Mouse (Mus musculus) layer of hippocampus, adult 9-10 months (tissue): ENCODE results near the gene Dnm2.
"Not testable (repeated sequence)": the region's sequence is repeated elsewhere in the genome, so short reads cannot be mapped to it uniquely, and the experiment has no call there.

Experiments used
- DNase-seq: peaks from one replicate; pipeline ENCODE4 v3.0.0; 2022; ENCODE audit warnings: low spot score

The Dnm2 gene

DNA sequence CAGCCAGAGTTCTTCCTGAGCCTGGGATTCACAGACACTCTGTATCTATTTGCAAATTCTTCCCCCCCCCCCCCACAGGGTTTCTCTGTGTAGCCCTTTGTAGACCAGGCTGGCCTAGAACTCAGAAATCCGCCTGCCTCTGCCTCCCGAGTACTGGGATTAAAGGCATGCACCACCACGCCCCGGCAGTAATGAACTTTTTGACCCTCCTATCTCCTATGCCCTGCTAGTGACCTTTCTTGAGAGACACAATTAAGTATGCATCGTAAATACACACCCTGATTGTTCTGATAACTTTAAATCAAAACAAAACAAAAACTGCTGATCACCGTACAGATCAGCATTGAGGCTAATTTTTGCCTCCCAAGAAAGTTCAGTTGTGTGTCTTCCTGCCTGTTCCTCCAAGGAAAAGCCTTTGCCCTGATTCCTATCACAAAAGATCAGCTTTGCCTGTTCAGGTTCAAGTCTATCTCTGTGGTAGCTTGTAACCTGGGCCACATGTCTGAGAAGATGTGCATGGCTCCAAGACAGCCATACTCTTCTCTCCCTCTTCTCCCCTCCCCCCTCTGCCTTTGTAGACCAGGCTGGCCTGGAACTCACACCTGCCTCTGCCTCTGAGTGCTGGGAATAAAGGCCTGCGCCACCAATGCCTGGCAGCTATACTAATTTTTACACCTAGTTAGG, 31.7 kb downstream of the Dnm2 start:
- no peak for DNase-seq

GRCm38 (mm10) chr9:21456930-21457634, 32.4 kb downstream of the Dnm2 start:
- DNase-seq: no peak

DNA sequence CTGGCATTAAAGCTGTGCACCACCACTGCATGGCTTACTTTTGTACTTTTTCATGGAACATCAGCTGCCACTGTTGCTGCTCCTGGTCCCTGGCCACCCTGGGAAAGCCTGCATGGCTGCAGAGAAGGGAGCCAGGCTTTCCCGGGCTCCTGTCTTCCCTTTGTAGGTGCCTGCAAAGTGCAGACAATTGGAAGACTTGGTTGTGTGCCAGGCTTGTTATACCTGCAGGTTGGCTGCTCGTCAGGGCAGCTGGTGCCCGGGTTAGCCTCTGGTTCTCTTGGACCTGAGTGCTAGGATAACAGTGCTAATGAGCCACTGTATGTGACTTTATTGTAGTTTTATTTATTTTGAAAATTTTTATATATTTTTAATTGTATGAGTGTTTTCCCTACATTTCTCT, 34.1 kb downstream of the Dnm2 start:
- no peak for DNase-seq

DNA sequence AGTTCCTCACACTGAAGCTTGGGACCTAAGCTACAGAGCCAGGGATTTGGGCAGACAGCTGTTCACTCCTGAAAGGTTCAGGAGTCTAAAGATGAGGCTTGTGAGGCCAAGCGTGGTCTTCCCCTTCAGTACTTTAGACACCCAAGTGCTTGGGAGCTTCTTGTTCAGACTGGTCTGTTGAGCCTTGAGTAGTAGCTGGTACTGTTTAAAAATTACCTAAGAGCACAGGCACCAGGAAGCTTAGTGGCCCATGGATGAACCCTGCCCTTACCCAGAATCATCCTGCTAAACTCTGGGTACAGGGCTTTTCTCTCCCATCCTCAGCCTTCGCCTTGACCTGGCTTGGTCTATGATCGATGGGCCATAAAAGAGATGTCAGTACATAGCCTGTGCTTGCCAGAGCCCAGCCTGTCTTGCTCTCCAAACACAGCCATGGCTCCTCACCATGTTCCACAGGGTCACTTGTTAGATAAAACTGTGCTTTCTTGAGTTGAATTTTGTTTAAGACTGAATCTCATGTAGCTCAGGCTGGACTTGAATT, 35.8 kb downstream of the Dnm2 start:
- DNase-seq: no peak

GRCm38 (mm10) chr9:21463138-21463590, 38.5 kb downstream of the Dnm2 start:
- no peak for DNase-seq

DNA sequence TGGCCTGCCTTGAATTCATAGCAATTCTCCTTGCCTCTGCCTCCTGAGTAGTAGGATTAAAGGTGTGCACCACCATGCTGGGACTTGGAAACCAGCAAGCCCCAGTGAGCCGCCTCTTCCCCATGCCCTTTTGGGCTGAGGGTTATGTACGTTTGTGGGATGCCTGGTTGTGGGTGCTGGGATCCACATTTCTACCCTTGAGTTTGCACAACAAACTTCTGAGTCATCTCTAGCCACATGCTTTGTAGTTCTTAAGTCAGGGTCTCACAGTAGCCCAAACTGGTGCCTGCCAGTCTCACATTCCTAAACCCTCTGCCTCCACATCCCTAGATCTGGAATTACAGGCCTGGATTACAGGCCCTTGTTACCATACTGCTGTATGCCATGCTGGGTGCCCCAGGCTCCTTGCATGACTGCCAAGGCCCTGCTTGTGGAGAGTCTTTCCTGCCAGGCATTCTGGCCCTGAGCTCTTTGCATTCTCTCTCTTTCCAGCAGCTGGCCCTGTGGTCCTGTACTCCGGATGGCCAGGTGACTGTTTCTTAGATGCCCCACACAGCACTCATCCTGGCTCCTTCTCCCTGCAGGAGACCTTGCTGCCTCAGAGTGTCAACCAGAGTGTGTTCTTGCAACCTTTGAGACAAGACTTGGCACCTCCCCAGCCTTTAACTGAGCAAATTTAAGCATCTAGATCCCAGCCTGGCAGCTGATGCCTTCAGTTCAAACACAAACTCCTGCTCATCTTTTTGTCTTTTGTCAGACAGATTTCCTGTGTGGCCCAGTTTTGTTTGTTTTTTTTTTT, 39.3 kb downstream of the Dnm2 start:
- DNase-seq: no peak

DNA sequence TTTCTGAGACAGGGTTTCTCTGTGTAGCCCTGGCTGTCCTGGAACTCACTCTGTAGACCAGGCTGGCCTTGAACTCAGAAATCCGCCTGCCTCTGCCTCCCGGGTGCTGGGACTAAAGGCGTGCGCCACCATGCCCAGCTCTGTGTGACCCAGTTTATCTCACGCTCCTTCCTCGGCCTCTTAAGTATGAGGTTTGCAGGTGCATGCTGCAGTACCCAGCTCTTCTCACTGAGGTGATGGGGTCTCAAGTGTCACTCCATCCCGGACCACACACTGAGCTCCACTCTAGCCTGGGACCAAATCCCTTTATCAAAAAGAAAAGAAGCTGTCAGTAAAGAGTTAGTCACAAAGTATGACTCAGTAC, 39.8 kb downstream of the Dnm2 start:
- DNase-seq: not testable (repeated sequence)

DNA sequence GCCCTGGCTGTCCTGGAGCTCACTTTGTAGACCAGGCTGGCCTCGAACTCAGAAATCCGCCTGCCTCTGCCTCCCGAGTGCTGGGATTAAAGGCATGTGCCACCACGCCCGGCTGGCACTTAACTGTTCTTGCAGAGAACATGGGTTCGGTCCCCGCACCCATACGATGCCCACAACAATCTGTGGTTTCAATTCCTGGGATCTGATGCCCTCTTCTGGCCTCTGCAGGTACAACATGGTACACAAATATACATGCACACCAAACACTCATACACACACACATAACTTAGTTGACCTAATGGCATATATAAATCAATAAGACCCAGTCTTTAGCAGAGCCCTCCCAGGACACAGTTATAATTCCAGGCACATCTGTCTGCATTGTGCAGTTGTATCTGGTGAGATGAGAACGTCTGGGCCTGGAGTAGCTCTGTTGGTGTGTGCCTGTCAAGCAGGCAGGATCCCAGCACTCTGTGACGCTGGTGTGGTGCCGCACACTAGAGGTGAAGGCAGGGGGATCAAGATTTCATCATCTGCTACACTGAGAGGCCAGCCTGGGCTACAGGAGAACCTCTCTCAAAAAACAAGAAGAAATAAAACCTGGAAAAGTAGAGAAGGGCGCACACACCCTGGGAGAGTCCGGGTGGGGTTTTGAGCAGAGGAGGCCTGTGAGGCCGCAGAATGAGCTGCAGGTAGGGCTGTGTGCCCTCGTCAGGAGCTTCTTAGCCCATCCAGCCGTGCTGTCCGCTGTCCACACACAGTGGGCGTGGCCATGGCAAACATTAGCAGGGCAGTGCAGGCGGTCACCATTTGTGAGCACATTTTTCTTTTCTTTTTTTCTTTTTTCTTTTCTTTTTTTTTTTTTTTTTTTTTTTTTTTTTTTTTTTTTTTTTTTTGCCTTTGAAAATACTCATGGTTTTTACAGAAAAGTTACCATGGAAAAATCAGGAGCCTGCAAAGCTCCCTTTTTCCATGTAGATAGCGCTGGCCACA, 44.6 kb downstream of the Dnm2 start:
- DNase-seq: peak; percentile 49

- DNase-seq: no peak
Measured at GRCm38 (mm10) chr9:21472913-21473312, 48.2 kb downstream of the Dnm2 start.

DNA sequence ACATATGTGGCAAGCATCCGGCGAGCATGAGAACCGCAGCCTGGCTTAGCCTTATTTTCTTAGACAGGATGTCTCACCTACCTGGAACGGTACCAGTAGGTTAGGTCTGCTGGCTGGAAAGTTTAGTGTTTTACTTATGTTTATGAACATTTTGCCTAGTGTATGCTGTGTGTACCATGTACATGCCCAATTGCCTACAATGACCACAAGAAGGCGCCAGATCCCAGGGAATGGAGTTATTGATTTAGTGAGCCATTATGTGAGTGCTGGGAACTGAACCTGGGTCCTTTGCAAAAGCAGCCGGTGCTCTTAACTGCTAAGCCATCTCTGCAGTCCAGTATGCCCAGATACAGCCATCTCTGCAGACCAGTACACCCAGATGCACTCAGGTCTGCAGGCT, 53.0 kb downstream of the Dnm2 start:
- DNase-seq: no peak

DNA sequence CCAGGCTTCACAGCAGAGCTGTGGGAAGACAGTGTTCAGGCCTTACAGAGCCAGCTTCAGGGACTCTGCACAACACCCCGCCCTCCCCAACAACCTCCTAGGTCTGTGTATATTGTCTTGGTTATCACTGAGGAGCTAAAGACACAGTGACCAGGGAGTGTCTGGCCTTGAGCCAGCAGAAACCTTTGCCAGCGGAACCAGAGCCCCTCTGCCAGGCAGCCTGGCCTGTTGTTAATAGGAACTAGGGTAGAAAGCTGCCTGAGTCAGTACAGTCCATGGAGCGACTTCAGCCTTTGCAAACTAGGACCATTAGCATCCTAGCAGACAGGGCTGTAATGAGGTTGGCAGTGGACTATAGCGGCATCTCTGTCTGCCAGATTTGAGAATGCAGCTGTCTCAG, 59.4 kb downstream of the Dnm2 start:
- no peak for DNase-seq

DNA sequence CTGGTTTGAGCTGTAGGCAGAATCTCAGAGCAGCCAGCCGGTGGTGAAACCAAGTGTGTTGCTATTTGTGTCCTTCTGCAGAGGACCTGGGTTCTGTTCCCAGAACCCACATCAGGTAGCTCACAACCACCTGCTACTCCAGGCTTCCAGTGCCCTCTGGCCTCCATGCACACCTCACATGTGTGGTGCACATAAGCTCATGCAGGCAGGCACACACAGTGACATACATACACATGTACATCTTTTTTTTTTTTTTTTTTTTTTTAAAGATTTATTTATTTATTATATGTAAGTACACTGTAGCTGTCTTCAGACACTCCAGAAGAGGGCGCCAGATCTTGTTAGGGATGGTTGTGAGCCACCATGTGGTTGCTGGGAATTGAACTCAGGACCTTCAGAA, 63.5 kb downstream of the Dnm2 start:
- not testable (repeated sequence) for DNase-seq

- DNase-seq: no peak
Measured at GRCm38 (mm10) chr9:21490696-21491095, 66.0 kb downstream of the Dnm2 start.

DNA sequence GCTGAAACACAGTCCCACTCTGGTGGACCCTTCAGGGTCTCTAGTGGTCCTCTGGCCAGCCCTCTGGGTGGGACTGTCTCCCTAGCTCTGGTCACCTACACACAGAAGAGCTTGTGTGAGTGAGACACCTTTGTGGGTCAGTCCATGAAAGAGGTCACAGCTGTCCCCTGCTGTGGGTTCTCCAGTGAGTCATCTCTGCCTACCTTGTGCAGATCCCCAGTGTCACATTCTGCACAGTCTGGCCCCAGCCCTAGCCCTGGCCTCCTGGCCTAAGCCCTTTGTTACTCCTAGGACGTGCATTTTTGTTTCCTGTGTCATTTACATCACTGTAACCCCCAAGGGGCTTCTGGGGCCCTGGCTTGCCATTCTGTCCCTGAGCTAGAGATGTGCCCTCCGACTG, 69.2 kb downstream of the Dnm2 start:
- DNase-seq: no peak

- DNase-seq: no peak
Measured at GRCm38 (mm10) chr9:21494726-21495125, 70.0 kb downstream of the Dnm2 start.

GRCm38 (mm10) chr9:21496308-21497049, 71.8 kb downstream of the Dnm2 start:
- no peak for DNase-seq

DNA sequence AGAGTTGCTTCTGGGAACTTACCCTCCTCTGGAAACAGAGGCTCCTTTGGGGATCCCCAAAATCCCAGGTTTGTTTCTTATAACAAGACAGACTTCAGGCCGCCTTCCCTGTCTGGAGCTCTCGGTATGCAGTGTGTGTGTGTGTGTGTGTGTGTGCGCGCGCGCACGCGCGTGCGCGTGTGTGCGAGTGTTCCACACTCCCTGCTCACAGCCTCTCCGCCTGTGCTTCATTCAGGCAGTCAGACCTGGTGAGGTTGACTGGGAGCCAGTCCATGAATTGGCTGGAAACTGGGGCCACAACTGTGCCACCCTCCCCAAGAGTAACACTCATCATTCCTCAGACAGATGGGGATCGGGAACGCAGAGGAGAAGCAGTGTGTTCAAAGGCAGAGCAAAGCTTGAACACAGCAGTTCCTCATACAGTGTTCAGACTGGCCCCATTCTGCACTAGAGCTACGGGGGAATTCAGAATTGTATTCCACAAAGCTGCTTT, 72.4 kb downstream of the Dnm2 start:
- no peak for DNase-seq

- no peak for DNase-seq
Measured at GRCm38 (mm10) chr9:21497664-21498063, 73.0 kb downstream of the Dnm2 start.

- DNase-seq: no peak
Measured at GRCm38 (mm10) chr9:21498284-21498902, 73.7 kb downstream of the Dnm2 start.

DNA sequence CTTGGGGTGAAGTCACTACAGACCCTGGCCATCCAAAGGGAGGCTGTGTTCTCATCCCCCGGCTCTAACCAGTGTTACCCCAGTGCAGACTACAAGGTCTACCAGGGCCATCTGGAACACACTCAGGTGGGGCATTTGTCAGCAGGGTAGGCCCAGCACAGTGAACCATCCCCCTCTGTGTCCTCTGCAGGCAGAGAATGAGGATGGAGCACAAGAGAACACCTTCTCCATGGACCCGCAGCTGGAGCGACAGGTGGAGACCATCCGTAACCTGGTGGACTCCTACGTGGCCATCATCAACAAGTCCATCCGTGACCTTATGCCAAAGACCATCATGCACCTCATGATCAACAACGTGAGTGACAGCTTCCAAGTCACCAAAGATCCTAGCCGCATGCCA, 78.6 kb downstream of the Dnm2 start:
- DNase-seq: no peak
